Mouse (Mus musculus): ENCODE results near the gene Atp6v0a4. TPM values are rescaled to one million over a fixed set of nuclear protein-coding genes. Genes with fewer than 3 reads are reported as not detected.

The Atp6v0a4 gene
- polyA plus RNA-seq, 1 experiment from 2014 or later: not detected

DNA sequence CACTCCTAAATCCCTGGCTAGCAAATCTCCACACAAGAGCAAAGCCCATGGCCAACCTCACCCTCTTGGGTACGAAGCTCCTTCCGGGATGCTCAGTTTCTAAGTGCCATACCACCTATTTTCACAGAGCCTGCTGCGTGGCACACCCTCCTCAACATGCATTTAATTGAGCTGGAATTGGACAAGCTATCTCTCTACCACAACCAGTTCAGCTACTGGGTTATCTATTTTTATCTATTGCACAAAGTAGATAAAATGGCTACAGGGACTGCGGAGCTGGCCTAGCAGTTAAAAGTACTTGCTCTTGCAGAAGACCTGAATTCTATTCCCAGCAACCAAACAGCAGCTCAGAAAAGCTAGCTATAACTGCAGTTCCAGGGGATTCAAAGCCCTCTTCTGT is 53.1 kb downstream of the Atp6v0a4 start:
- DNase-seq (ENCODE audit: low spot score, missing footprints): no peak
- H3K27ac ChIP-seq (ENCODE audit: low read depth, low read length): no peak overlapping the region
- no peak overlapping the region for H3K9ac ChIP-seq (ENCODE audit: low read length)
- H3K4me3 ChIP-seq (ENCODE audit: low read depth, low read length): no peak overlapping the region
- H3K36me3 ChIP-seq (ENCODE audit: control insufficient read depth, insufficient read depth, low read length): no peaks in the 10 kb centered on the region
- 90% methylated on average over 4 of the region's 4 CpGs for WGBS
- no peaks in the 10 kb centered on the region for H3K4me1 ChIP-seq (ENCODE audit: control insufficient read depth, insufficient read depth, low read length)
- no peak for ATAC-seq (ENCODE audit: low FRiP score)
- 0 out of 2 replicates have a peak, but pooled peaks cover 3% of the 10 kb centered on the region for H3K9me3 ChIP-seq (ENCODE audit: control insufficient read depth, low read length)
- no peaks in the 10 kb centered on the region for H3K27me3 ChIP-seq (ENCODE audit: control insufficient read depth, insufficient read depth, low read length)
- H3K4me2 ChIP-seq: no peak overlapping the region

DNA sequence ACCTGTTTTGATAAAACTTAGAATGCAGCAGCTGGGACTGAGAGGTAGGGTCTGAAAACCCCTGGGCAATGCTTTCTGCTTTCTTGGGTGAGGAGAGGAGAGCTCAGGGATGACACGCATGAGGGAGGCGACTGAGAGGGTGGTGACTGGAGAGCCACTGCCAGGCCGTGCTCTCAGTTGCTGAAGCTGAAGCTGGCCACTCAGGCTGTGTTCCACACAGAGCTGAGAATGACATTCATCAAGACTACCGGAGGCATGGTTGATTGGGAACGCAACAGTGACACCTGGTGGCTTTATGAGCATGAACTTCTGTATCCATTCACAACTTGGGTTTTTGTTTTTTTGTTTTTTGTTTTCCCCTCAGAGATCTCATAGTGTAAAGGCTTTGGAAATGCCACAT is 58.2 kb downstream of the Atp6v0a4 start:
- ATAC-seq (ENCODE audit: low FRiP score): peak; percentile 85
- Histone ChIP-seq H3K4me3 (ENCODE audit: low read depth, low read length) (no peak overlapping the region), H3K9ac (ENCODE audit: low read length) (no peak overlapping the region), H3K36me3 (ENCODE audit: control insufficient read depth, insufficient read depth, low read length) (no peaks in the 10 kb centered on the region), H3K4me2 (no peak overlapping the region), H3K27me3 (ENCODE audit: control insufficient read depth, insufficient read depth, low read length) (no peaks in the 10 kb centered on the region), H3K9me3 (ENCODE audit: control insufficient read depth, low read length) (no peaks in the 10 kb centered on the region; the same call in 1 of the 2 replicates), H3K27ac (ENCODE audit: low read depth, low read length) (no peak overlapping the region), H3K4me1 (ENCODE audit: control insufficient read depth, insufficient read depth, low read length) (no peaks in the 10 kb centered on the region)
- DNase-seq (ENCODE audit: low spot score, missing footprints): peak; percentile 92
- 5% methylated on average over 5 of the region's 5 CpGs for WGBS

DNA sequence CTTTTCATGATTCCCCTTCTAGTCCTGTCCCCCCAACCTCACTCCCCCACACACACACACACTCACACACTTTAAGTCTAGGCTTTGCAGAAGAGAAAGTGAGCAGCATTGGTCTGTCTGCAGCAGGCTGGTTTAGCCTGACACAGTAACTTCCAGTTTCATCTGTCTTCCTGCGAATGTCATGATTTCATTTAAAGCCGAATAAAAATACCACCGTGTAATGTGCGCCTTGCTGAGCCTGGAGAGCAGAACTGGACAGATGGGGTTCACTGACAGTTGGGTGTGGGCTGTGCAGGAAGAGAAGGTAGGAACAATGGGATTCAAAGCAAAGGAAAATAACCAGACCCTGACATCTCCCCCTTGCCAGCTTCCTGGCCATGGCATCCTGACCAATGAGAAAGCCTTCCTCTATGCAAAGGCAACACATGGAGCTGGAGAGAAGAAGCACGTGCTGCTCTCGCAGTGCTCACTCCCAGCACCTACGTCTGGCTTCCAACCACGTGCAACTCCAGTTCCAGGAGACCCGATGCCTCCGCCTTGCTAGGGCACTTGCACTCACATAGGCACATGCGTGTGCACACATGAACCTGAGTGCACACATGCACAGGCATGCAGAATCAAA is 58.8 kb downstream of the Atp6v0a4 start:
- ATAC-seq (ENCODE audit: low FRiP score) (0 out of 2 replicates have a peak, but pooled peaks have one; percentile 54), DNase-seq (ENCODE audit: low spot score, missing footprints) (no peak)
- no peak overlapping the region for H3K4me3 ChIP-seq (ENCODE audit: low read depth, low read length)
- no peaks in the 10 kb centered on the region for H3K27me3 ChIP-seq (ENCODE audit: control insufficient read depth, insufficient read depth, low read length)
- WGBS: 86% methylated on average over 11 of the region's 11 CpGs
- H3K4me1 ChIP-seq (ENCODE audit: control insufficient read depth, insufficient read depth, low read length): no peaks in the 10 kb centered on the region
- H3K27ac ChIP-seq (ENCODE audit: low read depth, low read length): no peak overlapping the region
- no peak overlapping the region for H3K4me2 ChIP-seq
- H3K9ac ChIP-seq (ENCODE audit: low read length): no peak overlapping the region
- no peaks in the 10 kb centered on the region; the same call in 1 of the 2 replicates for H3K9me3 ChIP-seq (ENCODE audit: control insufficient read depth, low read length)
- no peaks in the 10 kb centered on the region for H3K36me3 ChIP-seq (ENCODE audit: control insufficient read depth, insufficient read depth, low read length)

DNA sequence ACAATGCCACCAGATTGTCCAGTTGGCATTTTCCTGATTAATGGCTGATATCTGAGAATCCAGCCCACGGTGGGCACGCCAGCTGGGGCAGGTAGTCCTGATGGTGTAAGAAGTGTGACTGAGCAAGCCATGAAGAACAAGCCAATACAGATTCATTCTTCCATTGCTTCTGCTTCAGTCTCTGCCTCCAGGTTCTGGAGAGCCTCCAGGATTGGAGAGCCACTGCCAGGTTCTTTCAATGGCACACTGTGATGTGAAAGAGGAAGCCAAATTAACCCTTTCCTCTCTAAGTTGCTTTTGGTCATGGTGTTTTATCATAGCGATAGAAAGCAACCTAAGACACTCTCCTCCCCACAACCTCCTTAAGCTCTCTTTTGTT is 59.3 kb downstream of the Atp6v0a4 start:
- Histone ChIP-seq H3K9me3 (ENCODE audit: control insufficient read depth, low read length) (no peaks in the 10 kb centered on the region; the same call in 1 of the 2 replicates), H3K9ac (ENCODE audit: low read length) (no peak overlapping the region), H3K27me3 (ENCODE audit: control insufficient read depth, insufficient read depth, low read length) (no peaks in the 10 kb centered on the region), H3K4me1 (ENCODE audit: control insufficient read depth, insufficient read depth, low read length) (no peaks in the 10 kb centered on the region), H3K36me3 (ENCODE audit: control insufficient read depth, insufficient read depth, low read length) (no peaks in the 10 kb centered on the region), H3K4me2 (no peak overlapping the region), H3K4me3 (ENCODE audit: low read depth, low read length) (no peak overlapping the region), H3K27ac (ENCODE audit: low read depth, low read length) (no peak overlapping the region)
- ATAC-seq (ENCODE audit: low FRiP score): no peak
- WGBS: 76% methylated on average over 3 of the region's 3 CpGs
- no peak for DNase-seq (ENCODE audit: low spot score, missing footprints)

DNA sequence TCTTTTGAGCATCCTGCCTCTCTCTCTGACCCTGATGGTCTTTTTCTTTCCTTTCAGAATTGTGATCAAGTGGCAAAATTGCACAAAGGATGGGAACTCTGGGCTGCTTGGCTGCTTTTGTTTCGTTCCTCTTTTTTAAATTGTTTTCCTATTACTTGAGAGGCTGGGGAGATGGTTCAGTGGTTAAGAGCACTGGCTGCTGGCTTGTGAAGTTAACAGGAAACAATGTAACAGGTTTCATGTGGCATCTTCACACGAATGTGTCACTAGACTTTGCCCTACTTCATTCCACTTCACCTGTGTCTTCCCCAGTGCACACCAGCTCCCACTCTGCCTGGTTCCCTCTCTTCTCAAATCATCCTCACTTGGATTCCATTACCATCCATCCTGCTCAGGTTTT is 59.8 kb downstream of the Atp6v0a4 start:
- no peak overlapping the region for H3K4me2 ChIP-seq
- no peaks in the 10 kb centered on the region; the same call in 1 of the 2 replicates for H3K9me3 ChIP-seq (ENCODE audit: control insufficient read depth, low read length)
- no peak overlapping the region for H3K27ac ChIP-seq (ENCODE audit: low read depth, low read length)
- H3K9ac ChIP-seq (ENCODE audit: low read length): no peak overlapping the region
- no peaks in the 10 kb centered on the region for H3K4me1 ChIP-seq (ENCODE audit: control insufficient read depth, insufficient read depth, low read length)
- DNase-seq (ENCODE audit: low spot score, missing footprints) (no peak), ATAC-seq (ENCODE audit: low FRiP score) (no peak)
- 84% methylated on average over 2 of the region's 2 CpGs for WGBS
- no peaks in the 10 kb centered on the region for H3K36me3 ChIP-seq (ENCODE audit: control insufficient read depth, insufficient read depth, low read length)
- H3K4me3 ChIP-seq (ENCODE audit: low read depth, low read length): no peak overlapping the region
- H3K27me3 ChIP-seq (ENCODE audit: control insufficient read depth, insufficient read depth, low read length): no peaks in the 10 kb centered on the region

DNA sequence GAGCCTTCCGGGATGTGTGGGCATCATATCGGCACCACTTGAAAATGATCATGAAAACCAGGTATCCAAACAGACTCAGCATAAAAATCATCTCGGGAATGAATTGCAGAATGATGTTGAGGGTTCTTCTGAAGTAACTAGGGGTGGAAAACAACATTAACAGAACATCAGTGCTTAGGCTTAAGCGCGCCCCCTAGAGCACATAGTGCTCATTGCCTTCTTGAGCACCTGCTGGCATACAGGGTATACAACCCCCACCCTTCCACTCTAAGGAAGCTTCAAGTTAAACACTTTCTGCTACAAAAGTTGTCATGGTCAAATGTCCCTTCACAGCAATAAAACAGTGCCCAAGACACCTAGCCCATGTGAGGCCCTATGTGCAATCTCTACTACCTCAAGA is 65.6 kb downstream of the Atp6v0a4 start:
- ATAC-seq (ENCODE audit: low FRiP score): no peak
- 61% methylated on average over 5 of the region's 5 CpGs for WGBS
- no peaks in the 10 kb centered on the region for H3K36me3 ChIP-seq (ENCODE audit: control insufficient read depth, insufficient read depth, low read length)
- H3K4me2 ChIP-seq: no peak overlapping the region
- H3K4me1 ChIP-seq (ENCODE audit: control insufficient read depth, insufficient read depth, low read length): no peaks in the 10 kb centered on the region
- no peaks in the 10 kb centered on the region; the same call in 1 of the 2 replicates for H3K9me3 ChIP-seq (ENCODE audit: control insufficient read depth, low read length)
- no peak overlapping the region for H3K4me3 ChIP-seq (ENCODE audit: low read depth, low read length)
- DNase-seq (ENCODE audit: low spot score, missing footprints): no peak
- no peak overlapping the region for H3K9ac ChIP-seq (ENCODE audit: low read length)
- H3K27ac ChIP-seq (ENCODE audit: low read depth, low read length): no peak overlapping the region
- H3K27me3 ChIP-seq (ENCODE audit: control insufficient read depth, insufficient read depth, low read length): no peaks in the 10 kb centered on the region

DNA sequence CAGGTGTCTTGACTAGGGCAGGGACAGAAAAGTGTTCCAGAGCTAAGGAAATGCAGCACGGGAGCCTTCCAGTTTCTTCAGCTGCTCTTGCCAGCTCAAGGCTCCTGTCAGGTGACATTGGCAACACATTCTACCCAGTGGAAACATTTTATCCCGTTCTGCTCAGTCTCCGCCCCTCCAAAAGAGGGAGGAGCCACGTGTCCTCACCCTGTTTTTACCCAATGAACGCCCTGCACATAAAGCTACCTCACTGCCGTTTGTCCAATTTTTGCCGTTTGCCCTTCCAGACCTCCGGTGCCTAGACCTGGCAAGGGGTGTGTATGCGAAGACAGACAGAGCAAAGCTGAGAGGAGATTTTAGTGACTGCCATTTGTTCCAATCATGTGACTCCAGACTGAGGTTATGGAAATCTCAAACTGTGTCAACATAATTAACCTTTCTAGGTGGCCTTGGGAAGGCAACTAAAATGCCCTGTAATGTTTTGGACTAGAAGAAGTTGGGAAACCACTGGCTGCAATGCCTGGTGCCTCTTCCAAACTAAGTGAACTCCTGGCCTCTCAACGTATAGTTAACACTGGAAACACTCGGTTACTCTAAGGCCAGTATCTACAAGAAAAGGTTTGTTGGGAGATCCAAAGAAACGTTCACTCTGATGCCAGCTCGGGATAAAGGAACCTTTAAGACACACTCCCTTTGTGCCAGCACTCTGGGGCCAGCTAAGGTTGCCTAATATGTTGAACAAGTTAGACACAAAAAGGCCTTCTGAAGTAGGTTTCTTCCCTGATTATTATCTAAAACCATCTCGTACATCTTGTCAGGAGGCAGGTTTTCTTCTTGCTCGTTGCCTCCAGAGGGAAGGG is 68.7 kb downstream of the Atp6v0a4 start:
- H3K4me3 ChIP-seq (ENCODE audit: low read depth, low read length): no peak overlapping the region
- DNase-seq (ENCODE audit: low spot score, missing footprints) (no peak), ATAC-seq (ENCODE audit: low FRiP score) (no peak)
- no peaks in the 10 kb centered on the region for H3K27me3 ChIP-seq (ENCODE audit: control insufficient read depth, insufficient read depth, low read length)
- H3K36me3 ChIP-seq (ENCODE audit: control insufficient read depth, insufficient read depth, low read length): no peaks in the 10 kb centered on the region
- WGBS: 86% methylated on average over 15 of the region's 15 CpGs
- no peak overlapping the region for H3K9ac ChIP-seq (ENCODE audit: low read length)
- no peak overlapping the region for H3K4me2 ChIP-seq
- H3K27ac ChIP-seq (ENCODE audit: low read depth, low read length): no peak overlapping the region
- no peaks in the 10 kb centered on the region for H3K9me3 ChIP-seq (ENCODE audit: control insufficient read depth, low read length)
- no peaks in the 10 kb centered on the region for H3K4me1 ChIP-seq (ENCODE audit: control insufficient read depth, insufficient read depth, low read length)

DNA sequence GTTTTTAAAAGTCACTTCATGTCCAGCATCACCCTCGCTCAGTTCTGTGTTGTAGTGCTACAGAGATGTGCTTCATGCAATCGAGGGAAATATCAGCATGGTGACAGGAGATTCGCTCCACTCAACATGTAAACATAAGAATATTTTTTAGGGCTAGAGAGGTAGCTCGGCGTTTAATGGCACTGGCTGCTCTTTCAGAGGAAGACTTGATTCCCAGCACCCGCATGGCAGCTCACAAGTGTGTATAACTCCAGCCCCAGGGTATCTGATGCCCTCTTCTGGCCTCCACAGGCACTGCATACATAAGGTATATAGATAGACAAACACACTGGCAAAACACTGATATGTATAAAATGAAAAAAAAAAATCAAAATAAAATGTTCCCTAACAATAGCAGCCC is 74.8 kb downstream of the Atp6v0a4 start:
- Histone ChIP-seq H3K9ac (ENCODE audit: low read length) (no peak overlapping the region), H3K4me3 (ENCODE audit: low read depth, low read length) (no peak overlapping the region), H3K4me1 (ENCODE audit: control insufficient read depth, insufficient read depth, low read length) (no peaks in the 10 kb centered on the region), H3K27ac (ENCODE audit: low read depth, low read length) (no peak overlapping the region), H3K9me3 (ENCODE audit: control insufficient read depth, low read length) (no peaks in the 10 kb centered on the region), H3K27me3 (ENCODE audit: control insufficient read depth, insufficient read depth, low read length) (no peaks in the 10 kb centered on the region), H3K4me2 (no peak overlapping the region), H3K36me3 (ENCODE audit: control insufficient read depth, insufficient read depth, low read length) (no peaks in the 10 kb centered on the region)
- ATAC-seq (ENCODE audit: low FRiP score) (no peak), DNase-seq (ENCODE audit: low spot score, missing footprints) (no peak)
- WGBS: 92% methylated on average over 6 of the region's 6 CpGs

DNA sequence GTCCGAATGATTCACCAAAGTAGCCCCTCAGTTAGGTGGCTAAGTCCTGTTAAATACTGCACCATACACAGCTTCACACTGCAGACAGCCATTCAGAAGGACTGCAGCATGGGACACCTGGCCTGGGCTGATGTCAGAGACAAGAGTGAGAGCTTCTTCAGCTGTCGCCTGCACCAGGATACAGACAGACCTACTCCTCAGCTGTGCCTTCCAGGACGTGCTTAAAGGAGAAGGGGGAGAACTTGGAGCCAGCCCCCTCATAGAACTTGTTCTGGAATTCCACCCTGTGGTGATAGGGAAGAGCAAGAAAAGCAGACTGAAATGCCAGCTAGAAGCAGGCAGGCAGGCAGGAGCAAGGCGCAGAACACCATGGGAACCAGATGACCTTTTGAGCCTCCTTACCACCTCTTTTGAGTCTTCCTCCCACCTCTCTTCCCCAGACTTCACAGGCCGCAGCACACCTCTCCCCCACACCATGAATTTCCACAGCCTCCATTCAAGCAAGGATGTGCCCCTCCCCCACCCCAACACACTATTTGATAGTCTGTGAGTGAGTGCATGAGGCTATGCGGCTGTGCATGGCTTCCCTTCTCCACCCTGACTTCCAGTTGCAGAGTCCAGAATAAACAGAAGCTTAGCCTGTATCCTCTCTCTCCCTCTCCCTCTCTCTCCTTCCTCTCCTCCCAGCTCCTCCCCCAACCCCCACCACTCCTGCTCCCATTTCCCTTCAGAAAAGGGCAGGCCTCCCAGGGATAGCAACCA is 75.4 kb downstream of the Atp6v0a4 start:
- Histone ChIP-seq H3K4me2 (no peak overlapping the region), H3K27me3 (ENCODE audit: control insufficient read depth, insufficient read depth, low read length) (no peaks in the 10 kb centered on the region), H3K36me3 (ENCODE audit: control insufficient read depth, insufficient read depth, low read length) (no peaks in the 10 kb centered on the region), H3K9me3 (ENCODE audit: control insufficient read depth, low read length) (no peaks in the 10 kb centered on the region), H3K4me3 (ENCODE audit: low read depth, low read length) (no peak overlapping the region), H3K9ac (ENCODE audit: low read length) (no peak overlapping the region), H3K27ac (ENCODE audit: low read depth, low read length) (no peak overlapping the region), H3K4me1 (ENCODE audit: control insufficient read depth, insufficient read depth, low read length) (no peaks in the 10 kb centered on the region)
- 63% methylated on average over 6 of the region's 6 CpGs for WGBS
- no peak for ATAC-seq (ENCODE audit: low FRiP score)
- DNase-seq (ENCODE audit: low spot score, missing footprints): no peak

Measured in midbrain, embryonic 11.5 days (tissue).